Mouse (Mus musculus) kidney, embryonic 14.5 days (tissue): ENCODE data around the gene Gtf2ird1. TPM values are rescaled to one million over a fixed set of nuclear protein-coding genes. Genes with fewer than 3 reads are reported as not detected.

Experiments used
- ATAC-seq: fragments of 200-750 bp; cut with Nextera tagmentation; 2 replicates; pipeline ENCODE4 v1.8.0; 2017; ENCODE audit warnings: moderate number of reproducible peaks, mild to moderate bottlenecking, moderate TSS enrichment, moderate library complexity; ENCODE audit not compliant: low FRiP score, low TSS enrichment
- H3K27ac ChIP-seq: fragments of 300-500 bp; sonication (generic); 2 replicates; pipeline ENCODE4 v1.5.1; 2014; ENCODE audit warnings: low read depth, mild to moderate bottlenecking, low read length, moderate library complexity, mixed read lengths
- H3K27me3 ChIP-seq: fragments of 300-500 bp; sonication (generic); 2 replicates; pipeline ENCODE4 v1.6.1; 2014; ENCODE audit warnings: mild to moderate bottlenecking, low read length; ENCODE audit not compliant: control insufficient read depth, insufficient read depth
- H3K36me3 ChIP-seq: fragments of 300-500 bp; sonication (generic); 2 replicates; pipeline ENCODE4 v1.6.1; 2014; ENCODE audit warnings: low read length, mixed read lengths; ENCODE audit not compliant: control insufficient read depth, insufficient read depth
- H3K4me1 ChIP-seq: fragments of 300-500 bp; sonication (generic); 2 replicates; pipeline ENCODE4 v1.6.1; 2014; ENCODE audit warnings: low read length, mixed read lengths; ENCODE audit not compliant: control insufficient read depth, insufficient read depth
- H3K4me2 ChIP-seq: fragments of 300-500 bp; sonication (generic); replicated peaks from 2 replicates; pipeline ENCODE4 v1.6.1; 2014; ENCODE audit warnings: low read depth, mild to moderate bottlenecking, low read length
- H3K4me3 ChIP-seq: fragments of 300-500 bp; sonication (generic); 2 replicates; pipeline ENCODE4 v1.5.1; 2014; ENCODE audit warnings: mild to moderate bottlenecking, low read length
- H3K9ac ChIP-seq: fragments of 300-500 bp; sonication (generic); 2 replicates; pipeline ENCODE4 v1.6.1; 2014; ENCODE audit warnings: low read depth, mild to moderate bottlenecking, low read length, moderate library complexity
- H3K9me3 ChIP-seq: fragments of 300-500 bp; sonication (generic); 2 replicates; pipeline ENCODE4 v1.6.1; 2016; ENCODE audit warnings: low read length; ENCODE audit not compliant: control insufficient read depth
- WGBS: fragments of 180-500 bp; shearing (Covaris S2); extraction: QIAGEN DNeasy Blood & Tissue Kit; methylation state at CpG from one replicate; pipeline ENCODE4 v1.1.7; 2014; 5-methylcytosine and 5-hydroxymethylcytosine counted together
- polyA plus RNA-seq: library from polyadenylated mRNA; unstranded; fragments of >200 nt; fragmentation: Nextera tagmentation; extraction: Ambion mirVana; gene quantifications from 2 replicates; pipeline ENCODE4 v1.2.1, GENCODE M21; 2014

Gene Gtf2ird1
- polyA plus RNA-seq, 1 experiment from 2014 or later = 84.8 TPM

DNA sequence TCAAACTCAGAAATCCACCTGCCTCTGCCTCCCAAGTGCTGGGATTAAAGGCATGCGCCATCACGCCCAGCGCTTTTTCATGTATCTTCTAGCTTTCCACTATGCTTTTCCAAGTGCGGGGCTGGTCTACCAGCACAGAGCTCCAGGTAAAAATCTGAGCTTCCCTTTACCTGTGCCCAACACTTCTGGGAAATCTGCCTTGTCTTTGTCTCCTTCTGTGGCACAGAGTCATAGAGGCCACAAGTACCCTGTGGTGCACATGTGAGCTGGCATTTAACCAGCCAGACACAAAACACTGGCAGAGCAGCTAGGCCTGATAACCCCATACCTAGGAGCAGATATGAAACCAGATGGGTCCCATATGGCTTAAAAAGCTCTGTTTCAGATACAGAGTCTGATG, 36.4 kb upstream of the Gtf2ird1 start:
- no peak overlapping the region for H3K4me2 ChIP-seq
- no peak for ATAC-seq
- WGBS = 96% methylated on average over 4 of the region's 4 CpGs
- H3K27me3 ChIP-seq = no peaks in the 10 kb centered on the region
- no peaks in the 10 kb centered on the region for H3K9me3 ChIP-seq
- H3K4me3 ChIP-seq = no peak overlapping the region
- H3K27ac ChIP-seq = no peak overlapping the region
- peaks cover 5% of the 10 kb centered on the region; the same call in 1 of the 2 replicates for H3K4me1 ChIP-seq
- H3K9ac ChIP-seq = no peak overlapping the region
- peaks cover 40% of the 10 kb centered on the region for H3K36me3 ChIP-seq

DNA sequence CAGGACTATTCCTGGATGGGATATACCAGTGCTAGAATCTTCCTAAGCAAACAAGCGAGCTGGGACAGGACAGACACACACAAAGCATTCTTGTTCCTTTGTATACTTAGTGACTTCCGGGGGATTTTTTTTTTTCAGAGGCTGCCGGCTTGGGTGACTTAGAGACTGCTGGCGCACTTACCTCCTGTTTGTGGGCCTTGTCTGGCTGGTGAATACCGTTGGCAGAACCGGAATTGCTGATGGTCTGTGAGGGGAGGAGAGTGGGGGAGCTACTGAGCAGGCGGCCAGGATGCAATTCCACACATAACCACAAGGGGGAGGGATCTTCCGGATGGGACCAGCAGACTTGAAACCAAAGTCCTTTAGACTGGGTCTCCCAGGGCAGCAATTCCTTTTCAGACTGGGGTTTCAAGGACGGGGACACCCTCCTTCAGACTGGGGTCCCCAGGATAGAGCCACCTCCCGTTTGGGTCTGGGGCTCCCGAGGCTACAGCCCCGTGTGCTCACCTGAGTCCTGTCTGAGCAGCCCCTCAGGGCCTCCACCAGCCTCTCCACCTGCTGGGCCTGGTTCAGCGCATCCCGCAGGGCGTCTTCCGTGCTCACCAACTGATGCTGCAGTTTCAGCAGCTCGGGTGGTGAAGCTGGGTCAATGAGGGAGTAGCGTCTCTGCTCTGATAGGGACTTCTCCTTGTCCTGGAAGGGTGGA, 35.3 kb upstream of the Gtf2ird1 start:
- 33% methylated on average over 18 of the region's 18 CpGs for WGBS
- no peaks in the 10 kb centered on the region for H3K27me3 ChIP-seq
- peaks cover 34% of the 10 kb centered on the region for H3K36me3 ChIP-seq
- H3K9ac ChIP-seq = no peak overlapping the region
- H3K4me3 ChIP-seq = no peak overlapping the region
- H3K4me2 ChIP-seq = no peak overlapping the region
- H3K4me1 ChIP-seq = peaks cover 5% of the 10 kb centered on the region; the same call in 1 of the 2 replicates
- no peak overlapping the region for H3K27ac ChIP-seq
- peak; percentile 13; the same call in 1 of the 2 replicates for ATAC-seq
- no peaks in the 10 kb centered on the region for H3K9me3 ChIP-seq

DNA sequence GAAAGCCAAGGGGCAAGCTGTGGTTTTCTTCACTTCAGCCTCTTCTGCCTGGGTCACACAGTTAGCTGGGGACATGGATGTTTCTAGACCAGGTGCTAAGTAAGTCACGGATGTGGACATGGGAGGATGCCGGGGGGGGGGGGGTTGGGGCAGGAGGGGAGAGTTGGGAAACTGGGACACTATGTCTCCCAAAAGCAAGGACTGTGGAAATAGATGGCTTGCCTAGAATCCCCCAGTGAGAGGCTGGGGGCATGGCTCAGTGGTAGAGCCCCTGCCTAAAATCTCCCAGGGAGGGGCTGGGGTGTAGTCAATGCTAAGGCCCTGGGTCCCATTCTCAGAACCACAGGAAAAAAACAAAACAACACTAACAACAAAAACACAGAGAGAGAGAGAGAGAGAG, 34.7 kb upstream of the Gtf2ird1 start:
- no peak overlapping the region for H3K4me2 ChIP-seq
- H3K27me3 ChIP-seq = no peaks in the 10 kb centered on the region
- H3K36me3 ChIP-seq = peaks cover 30% of the 10 kb centered on the region
- WGBS = 93% methylated on average over 2 of the region's 2 CpGs
- no peaks in the 10 kb centered on the region for H3K9me3 ChIP-seq
- H3K4me3 ChIP-seq = no peak overlapping the region
- H3K27ac ChIP-seq = no peak overlapping the region
- H3K9ac ChIP-seq = no peak overlapping the region
- H3K4me1 ChIP-seq = peaks cover 5% of the 10 kb centered on the region; the same call in 1 of the 2 replicates
- ATAC-seq = no peak

DNA sequence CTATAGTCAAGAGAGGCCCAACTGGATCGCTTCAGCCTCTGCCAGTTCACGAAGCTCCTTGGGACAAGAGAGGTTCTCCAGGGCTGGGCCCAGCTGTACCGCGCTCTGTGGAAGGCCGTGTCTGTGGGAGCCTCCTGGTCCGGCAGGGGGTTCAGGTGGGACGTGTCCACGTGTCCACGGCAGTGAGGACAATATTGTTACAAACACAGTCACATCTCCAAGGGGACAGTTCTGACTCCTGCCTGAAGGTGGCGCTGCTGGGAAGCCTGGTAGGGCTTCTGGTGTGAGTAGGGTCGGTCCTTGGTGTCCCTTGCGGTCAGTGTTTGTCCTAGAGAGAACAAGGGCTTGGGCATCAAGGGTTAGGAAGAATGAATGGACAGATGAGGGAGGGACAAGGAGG, 33.9 kb upstream of the Gtf2ird1 start:
- Histone ChIP-seq H3K27me3 (no peaks in the 10 kb centered on the region), H3K36me3 (peaks cover 30% of the 10 kb centered on the region), H3K4me1 (peaks cover 5% of the 10 kb centered on the region; the same call in 1 of the 2 replicates), H3K4me2 (no peak overlapping the region), H3K27ac (no peak overlapping the region), H3K9me3 (no peaks in the 10 kb centered on the region), H3K9ac (no peak overlapping the region), H3K4me3 (no peak overlapping the region)
- no peak for ATAC-seq
- 90% methylated on average over 12 of the region's 12 CpGs for WGBS

DNA sequence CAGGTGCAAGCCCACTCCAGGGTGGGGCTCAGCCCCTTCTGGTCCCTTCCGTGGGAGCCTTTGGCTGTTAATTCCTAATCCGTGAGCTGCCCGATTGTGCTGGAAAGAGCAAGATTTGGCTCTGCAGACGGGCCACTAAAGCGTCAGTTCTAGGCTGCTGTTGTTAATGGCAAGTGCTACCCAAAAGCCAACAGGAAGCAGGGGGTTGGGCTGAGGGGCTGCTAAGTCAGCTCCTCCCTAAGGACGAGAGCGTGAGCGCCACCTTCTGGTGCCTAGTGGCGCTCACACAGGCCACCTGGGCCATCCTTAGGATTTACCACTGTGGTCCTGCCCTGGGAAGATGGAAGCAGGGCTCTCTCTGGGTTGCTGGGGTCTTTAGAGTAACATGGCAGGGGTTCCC, 33.1 kb upstream of the Gtf2ird1 start:
- no peak for ATAC-seq
- 37% methylated on average over 9 of the region's 9 CpGs for WGBS
- H3K36me3 ChIP-seq = peaks cover 27% of the 10 kb centered on the region

DNA sequence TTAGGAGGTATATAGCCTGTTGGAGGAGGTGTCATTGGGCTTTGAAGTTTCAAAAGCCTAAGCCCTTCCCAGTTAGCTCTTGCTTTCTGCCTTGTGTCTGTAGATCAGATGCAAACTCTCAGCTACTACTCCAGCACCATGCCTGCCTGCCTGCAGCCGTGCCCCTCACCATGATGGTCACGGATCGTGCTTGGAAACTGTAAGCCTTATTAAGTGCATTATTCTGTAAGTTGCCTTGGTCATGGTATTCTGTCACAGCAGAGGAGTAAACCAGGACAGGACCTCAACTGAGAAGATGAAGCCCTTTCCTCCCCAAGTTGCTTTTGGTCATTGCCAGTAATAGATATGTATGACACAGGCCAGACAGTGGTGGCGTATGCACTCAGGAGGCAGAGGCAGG, 32.1 kb upstream of the Gtf2ird1 start:
- 86% methylated on average over 4 of the region's 4 CpGs for WGBS
- no peak overlapping the region for H3K27ac ChIP-seq
- no peak overlapping the region for H3K4me2 ChIP-seq
- no peak overlapping the region for H3K9ac ChIP-seq
- no peak overlapping the region for H3K4me3 ChIP-seq
- H3K36me3 ChIP-seq = peaks cover 23% of the 10 kb centered on the region
- ATAC-seq = no peak
- H3K27me3 ChIP-seq = no peaks in the 10 kb centered on the region
- peaks cover 5% of the 10 kb centered on the region; the same call in 1 of the 2 replicates for H3K4me1 ChIP-seq
- no peaks in the 10 kb centered on the region for H3K9me3 ChIP-seq

More for the DNA sequence above, 33.1 kb upstream of the Gtf2ird1 start:
- Histone ChIP-seq H3K27ac (no peak overlapping the region), H3K27me3 (no peaks in the 10 kb centered on the region), H3K4me2 (no peak overlapping the region), H3K4me3 (no peak overlapping the region), H3K4me1 (peaks cover 5% of the 10 kb centered on the region; the same call in 1 of the 2 replicates), H3K9me3 (no peaks in the 10 kb centered on the region), H3K9ac (no peak overlapping the region)

DNA sequence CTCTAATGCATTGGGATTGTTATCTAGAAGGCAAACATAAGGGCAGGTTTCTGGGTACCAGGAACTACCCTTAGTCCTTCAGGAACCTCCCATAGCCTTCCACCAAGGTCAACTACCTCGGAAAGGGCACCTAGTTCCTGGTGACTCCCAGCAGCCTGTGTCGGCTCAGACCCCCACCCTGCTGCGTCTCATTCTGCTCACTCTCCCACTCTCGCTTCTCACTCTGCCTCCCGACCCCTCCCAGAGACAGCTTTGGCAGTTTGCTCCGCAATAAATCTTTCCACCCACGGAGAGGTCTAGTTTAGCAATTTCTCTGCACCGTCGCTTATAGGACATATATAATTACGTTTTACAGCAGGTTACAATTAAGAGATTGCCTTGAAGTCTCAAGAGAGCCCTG, 31.5 kb upstream of the Gtf2ird1 start:
- no peak overlapping the region for H3K9ac ChIP-seq
- peaks cover 5% of the 10 kb centered on the region; the same call in 1 of the 2 replicates for H3K4me1 ChIP-seq
- H3K4me3 ChIP-seq = no peak overlapping the region
- no peaks in the 10 kb centered on the region for H3K27me3 ChIP-seq
- H3K36me3 ChIP-seq = peaks cover 17% of the 10 kb centered on the region
- WGBS = 26% methylated on average over 10 of the region's 10 CpGs
- no peak for ATAC-seq
- no peak overlapping the region for H3K4me2 ChIP-seq
- no peak overlapping the region for H3K27ac ChIP-seq
- no peaks in the 10 kb centered on the region for H3K9me3 ChIP-seq

DNA sequence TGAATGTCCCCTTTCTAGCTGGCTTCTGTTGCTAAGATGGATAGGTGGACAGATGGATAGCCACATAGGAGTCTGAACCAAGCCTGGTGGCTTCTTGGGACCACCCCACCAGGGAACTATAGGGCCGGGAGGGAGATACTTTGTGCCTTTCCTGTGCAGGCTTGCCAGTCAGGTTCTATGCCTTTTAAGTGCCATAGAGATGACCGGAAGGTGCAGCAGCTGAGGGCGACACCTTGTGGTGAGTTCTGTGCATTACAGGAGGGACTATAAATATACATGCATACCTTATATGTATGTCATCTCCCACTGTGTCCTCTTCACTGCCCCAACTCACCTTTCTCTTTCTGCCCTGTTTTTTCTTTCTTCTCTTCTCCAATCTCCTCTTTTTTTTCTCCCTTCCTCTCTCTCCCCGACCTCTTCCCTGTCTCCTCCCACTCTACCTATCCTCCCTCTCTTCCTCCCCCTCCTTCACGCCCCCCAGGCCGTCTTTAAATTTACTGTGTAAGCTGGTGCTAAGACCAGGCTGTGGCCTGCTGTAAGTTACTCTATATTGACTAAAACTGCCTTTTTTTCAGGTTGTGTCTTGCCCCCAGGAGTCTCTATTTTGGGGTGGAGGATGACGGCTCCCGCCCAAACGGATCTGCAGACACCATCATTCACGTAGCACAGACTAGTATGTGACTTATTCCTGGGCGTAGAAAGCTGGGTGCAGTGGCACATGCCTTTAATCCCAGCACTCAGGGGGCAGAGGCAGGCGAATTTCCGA, 29.6 kb upstream of the Gtf2ird1 start:
- WGBS = 61% methylated on average over 13 of the region's 13 CpGs
- Histone ChIP-seq H3K4me3 (no peak overlapping the region), H3K4me2 (no peak overlapping the region), H3K4me1 (peaks cover 5% of the 10 kb centered on the region; the same call in 1 of the 2 replicates), H3K36me3 (peaks cover 15% of the 10 kb centered on the region), H3K9ac (no peak overlapping the region), H3K27ac (no peak overlapping the region), H3K9me3 (no peaks in the 10 kb centered on the region), H3K27me3 (no peaks in the 10 kb centered on the region)
- ATAC-seq = peak; percentile 44

DNA sequence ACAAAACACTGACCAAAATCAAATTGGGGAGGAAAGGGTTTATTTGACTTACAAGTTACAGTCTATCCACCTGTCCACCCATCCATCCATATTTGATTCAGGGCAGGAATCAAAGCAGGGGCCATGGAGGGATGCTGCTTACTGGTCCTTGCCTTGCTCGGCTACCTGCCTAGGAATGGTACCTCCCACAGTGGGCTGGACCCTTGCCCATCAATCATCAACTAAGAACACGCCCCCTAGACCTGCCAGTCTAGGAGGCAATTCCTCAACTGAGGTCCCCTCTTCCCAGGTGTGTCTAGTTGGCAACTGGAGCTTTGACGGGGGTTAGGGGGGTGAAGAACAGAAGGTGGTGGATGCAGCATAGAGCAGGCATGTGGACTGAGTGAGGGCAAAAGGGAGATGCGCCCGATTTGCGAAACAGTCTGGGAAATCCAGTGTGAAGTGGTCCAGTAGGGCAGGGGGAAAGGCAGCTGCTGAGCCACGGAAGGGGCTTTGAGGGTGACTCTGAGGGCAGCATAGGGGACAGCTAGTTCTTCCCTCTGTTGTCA, 28.7 kb upstream of the Gtf2ird1 start:
- no peak overlapping the region for H3K4me3 ChIP-seq
- H3K36me3 ChIP-seq = peaks cover 6% of the 10 kb centered on the region
- no peaks in the 10 kb centered on the region for H3K9me3 ChIP-seq
- no peak overlapping the region for H3K9ac ChIP-seq
- 79% methylated on average over 7 of the region's 7 CpGs for WGBS
- no peak overlapping the region for H3K27ac ChIP-seq
- peak; percentile 11; the same call in 1 of the 2 replicates for ATAC-seq
- H3K27me3 ChIP-seq = no peaks in the 10 kb centered on the region
- H3K4me1 ChIP-seq = peaks cover 5% of the 10 kb centered on the region; the same call in 1 of the 2 replicates
- H3K4me2 ChIP-seq = no peak overlapping the region
